Mouse (Mus musculus) left cerebral cortex, adult 8-10 months (tissue): Measurements from ENCODE around the gene Ccdc182. TPM values are rescaled to one million over a fixed set of nuclear protein-coding genes. Genes with fewer than 3 reads are reported as not detected.

Experiments used
- DNase-seq, 2 experiments: peaks; one replicate each; pipeline ENCODE4 v3.0.0; 2022; ENCODE audit warnings: low spot score in 2 of 2
- total RNA-seq, 4 experiments: library from RNA; stranded (reverse); gene quantifications; 2 replicates each; pipeline ENCODE4 v1.2.4; 2022

The Ccdc182 gene
- total RNA-seq, 4 experiments from 2014 or later, result not detected

- DNase-seq, result no peak
These were observed 33.2 kb downstream of the Ccdc182 start for GRCm38 (mm10) chr11:88327016-88327415.

- DNase-seq, result no peak
These were observed 35.1 kb downstream of the Ccdc182 start for GRCm38 (mm10) chr11:88328813-88329595.

DNA sequence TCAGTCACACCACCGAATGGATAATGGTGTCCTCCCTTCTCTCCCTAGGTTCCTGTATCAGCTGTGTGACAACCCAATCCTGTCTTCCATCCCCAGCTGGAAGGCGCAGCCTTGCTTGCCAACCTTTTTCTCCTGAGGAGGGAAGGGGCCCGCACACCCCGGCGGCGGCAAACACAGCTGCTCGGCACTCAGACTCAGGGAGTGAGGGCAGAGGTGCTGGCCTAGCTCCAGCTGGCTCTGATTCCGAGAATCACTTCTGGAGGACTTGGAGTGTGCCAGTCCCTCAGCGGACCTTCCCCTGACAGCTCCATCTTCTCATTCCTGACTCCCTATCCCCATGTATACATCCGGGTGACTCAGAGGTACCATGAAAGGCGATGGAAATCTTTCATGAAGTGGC lies 36.9 kb downstream of the Ccdc182 start:
- DNase-seq, result peak in 1 of 2 experiments; percentile 13

DNA sequence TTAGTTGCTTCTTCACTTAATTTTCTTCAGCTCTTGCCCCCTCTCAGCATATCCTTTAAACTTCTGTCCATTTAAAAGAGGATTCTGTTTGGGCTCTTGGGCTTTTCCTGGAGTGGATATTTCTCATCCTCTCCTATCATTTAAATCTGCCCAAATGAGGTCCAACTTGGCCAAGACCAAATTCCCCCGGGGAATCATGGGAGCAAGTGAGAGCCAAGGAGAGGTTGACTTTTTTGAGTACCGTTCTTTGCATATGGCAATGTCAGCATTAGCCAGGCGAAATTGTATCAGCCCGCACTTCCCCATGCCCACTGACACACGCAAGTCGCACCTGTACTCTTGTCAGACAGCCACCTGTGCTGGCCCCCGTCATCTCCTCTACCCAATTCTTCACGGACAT lies 37.9 kb downstream of the Ccdc182 start:
- no peak for DNase-seq

GRCm38 (mm10) chr11:88332309-88332934 lies 38.6 kb downstream of the Ccdc182 start:
- DNase-seq, result no peak

DNA sequence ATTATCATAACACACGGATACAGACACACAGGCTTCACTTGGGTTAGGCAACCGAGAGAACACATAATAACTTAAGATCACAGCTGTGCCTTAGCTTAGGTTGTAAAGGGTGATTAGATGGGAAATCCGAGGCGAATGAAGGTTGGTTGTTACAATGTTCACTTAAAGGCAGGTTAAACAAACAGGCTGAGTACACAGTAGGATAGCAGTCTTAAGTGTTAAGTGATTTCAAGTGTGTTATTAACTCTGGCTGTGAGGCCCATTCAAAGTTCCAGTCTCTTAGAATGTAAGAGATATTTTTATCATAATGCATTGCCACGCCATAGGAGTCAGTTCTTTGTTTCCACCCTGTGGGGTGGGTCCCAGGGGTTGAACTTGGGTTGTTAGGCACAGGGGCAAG lies 41.0 kb downstream of the Ccdc182 start:
- no peak for DNase-seq

DNA sequence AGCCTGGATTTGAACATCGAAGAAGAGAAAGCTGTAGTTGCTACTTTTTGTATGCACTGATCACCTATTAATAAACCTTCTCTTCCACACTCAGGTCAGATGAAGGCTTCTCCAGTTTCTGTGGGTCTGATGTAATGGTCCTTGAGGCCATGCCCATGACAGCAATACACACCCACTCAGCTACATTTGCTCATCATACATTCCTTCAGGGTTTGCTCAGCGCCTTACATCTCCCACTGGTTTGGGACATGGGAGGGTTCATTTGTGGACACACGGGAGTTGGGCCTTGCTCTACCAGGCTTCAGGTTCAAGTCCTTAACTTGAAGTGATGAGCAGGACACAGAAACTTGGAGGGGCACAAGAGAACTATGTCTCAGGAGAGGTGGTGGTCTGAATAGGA lies 44.1 kb downstream of the Ccdc182 start:
- DNase-seq, result no peak

Other genes starting within 250 kb of the Ccdc182 start
- 100 to 1,000 TPM; 189 to 208 (median 191) TPM for gene Srsf1, start 246.7 kb upstream of the Ccdc182 start, total RNA-seq
- gene Vezf1, start 225.8 kb upstream of the Ccdc182 start, total RNA-seq, result 10 to 100 TPM; 27.9 to 30.8 (median 29.3) TPM
- 10 to 100 TPM; 28.0 to 31.8 (median 30.9) TPM for gene Cuedc1, start 196.0 kb upstream of the Ccdc182 start, total RNA-seq
- gene Mrps23, start 89.7 kb upstream of the Ccdc182 start, total RNA-seq, result 10 to 100 TPM; 58.9 to 74.7 (median 64.6) TPM